Mouse (Mus musculus): Measurements from ENCODE around the gene Fbxo47. TPM values are rescaled to one million over a fixed set of nuclear protein-coding genes. Genes with fewer than 3 reads are reported as not detected.

Fbxo47 gene
- polyA plus RNA-seq, 1 experiment from 2014 or later = 0.45 TPM

DNA sequence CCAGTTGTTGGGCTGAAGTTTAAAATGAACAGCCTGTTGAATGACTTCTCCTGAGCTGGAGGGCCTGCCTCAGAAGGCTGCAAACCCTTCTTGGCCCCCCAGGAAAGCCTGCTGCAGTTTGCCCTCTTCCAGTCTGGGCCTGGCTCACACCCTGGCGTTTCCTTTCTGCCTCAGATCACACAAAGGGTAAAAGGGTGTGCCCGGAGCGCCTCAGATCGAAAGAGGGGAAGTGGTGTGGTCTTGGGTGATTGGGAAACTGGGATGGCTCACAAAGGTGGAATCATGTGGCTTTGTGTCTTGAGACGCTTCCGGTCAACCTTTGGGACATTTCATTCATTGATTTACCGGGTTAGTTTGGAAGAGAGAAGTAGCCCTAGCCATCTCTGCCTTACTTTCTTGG, 57.5 kb downstream of the Fbxo47 start:
- 0 out of 2 replicates have a peak overlapping the region, but pooled peaks have one; percentile 6 for H3K27ac ChIP-seq (ENCODE audit: low read length)
- H3K36me3 ChIP-seq (ENCODE audit: insufficient read depth, low read length) = peaks cover 33% of the 10 kb centered on the region
- H3K9me3 ChIP-seq (ENCODE audit: low read length) = no peaks in the 10 kb centered on the region
- peaks cover 27% of the 10 kb centered on the region; the same call in 1 of the 2 replicates for H3K4me1 ChIP-seq (ENCODE audit: insufficient read depth, low read length)
- H3K9ac ChIP-seq (replicated peaks; ENCODE audit: low read length) = no peak overlapping the region
- ATAC-seq (ENCODE audit: low FRiP score, low TSS enrichment) = no peak
- H3K27me3 ChIP-seq (ENCODE audit: insufficient read depth, low read length) = no peaks in the 10 kb centered on the region
- no peak overlapping the region for H3K4me2 ChIP-seq (replicated peaks; ENCODE audit: low read depth, low read length)
- no peak overlapping the region for H3K4me3 ChIP-seq (ENCODE audit: low read length)
- WGBS = 69% methylated on average over 7 of the region's 7 CpGs

DNA sequence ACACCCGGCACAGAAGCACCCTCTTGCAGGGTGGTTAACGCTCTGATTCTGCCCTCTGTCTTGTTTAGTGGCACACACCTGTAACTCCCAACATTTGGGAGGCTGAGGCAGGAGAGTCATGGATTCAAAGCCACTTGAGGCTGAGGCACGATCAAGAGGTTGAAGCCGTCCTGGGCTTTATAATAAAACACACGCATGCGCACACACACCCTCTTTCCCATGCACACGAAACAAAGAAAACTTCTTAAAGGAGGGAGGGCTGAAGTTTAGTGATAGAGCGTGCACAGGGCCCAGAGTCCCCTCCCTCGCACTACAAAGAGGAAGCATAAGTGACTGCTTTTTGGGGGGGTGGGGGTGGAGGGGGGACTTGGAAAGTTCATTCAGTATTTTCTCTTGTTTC, 58.0 kb downstream of the Fbxo47 start:
- ATAC-seq (ENCODE audit: low FRiP score, low TSS enrichment) = no peak
- H3K9me3 ChIP-seq (ENCODE audit: low read length) = no peaks in the 10 kb centered on the region
- 0 out of 2 replicates have a peak overlapping the region, but pooled peaks have one; percentile 6 for H3K27ac ChIP-seq (ENCODE audit: low read length)
- H3K4me3 ChIP-seq (ENCODE audit: low read length) = no peak overlapping the region
- H3K9ac ChIP-seq (replicated peaks; ENCODE audit: low read length) = no peak overlapping the region
- H3K36me3 ChIP-seq (ENCODE audit: insufficient read depth, low read length) = peaks cover 33% of the 10 kb centered on the region
- no peaks in the 10 kb centered on the region for H3K27me3 ChIP-seq (ENCODE audit: insufficient read depth, low read length)
- 79% methylated on average over 9 of the region's 9 CpGs for WGBS
- H3K4me1 ChIP-seq (ENCODE audit: insufficient read depth, low read length) = peaks cover 27% of the 10 kb centered on the region; the same call in 1 of the 2 replicates
- no peak overlapping the region for H3K4me2 ChIP-seq (replicated peaks; ENCODE audit: low read depth, low read length)

DNA sequence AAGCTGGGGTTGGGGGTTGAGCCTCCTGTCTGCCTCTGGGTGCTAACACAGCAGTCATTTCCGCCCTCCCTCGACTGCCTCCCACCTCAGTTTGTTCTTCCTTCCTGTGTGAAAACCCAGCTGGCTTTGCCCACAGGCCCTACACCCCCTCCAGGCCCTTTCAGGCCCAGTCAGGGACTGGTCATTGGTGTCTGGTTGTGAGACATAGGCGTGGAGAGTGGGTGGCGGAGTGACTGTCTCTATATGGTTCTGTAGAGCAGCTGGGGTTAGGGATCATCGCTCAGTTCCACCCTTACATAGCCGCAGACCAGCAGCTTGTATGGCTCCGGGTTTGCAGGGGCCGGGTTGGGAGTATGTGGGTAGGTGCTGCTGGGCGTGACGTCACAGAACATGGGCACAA, 58.7 kb downstream of the Fbxo47 start:
- peaks cover 27% of the 10 kb centered on the region; the same call in 1 of the 2 replicates for H3K4me1 ChIP-seq (ENCODE audit: insufficient read depth, low read length)
- H3K27me3 ChIP-seq (ENCODE audit: insufficient read depth, low read length) = no peaks in the 10 kb centered on the region
- WGBS = 73% methylated on average over 10 of the region's 10 CpGs
- ATAC-seq (ENCODE audit: low FRiP score, low TSS enrichment) = peak; percentile 33; the same call in 1 of the 2 replicates
- no peak overlapping the region; the same call in 1 of the 2 replicates for H3K27ac ChIP-seq (ENCODE audit: low read length)
- no peak overlapping the region for H3K9ac ChIP-seq (replicated peaks; ENCODE audit: low read length)
- peaks cover 33% of the 10 kb centered on the region for H3K36me3 ChIP-seq (ENCODE audit: insufficient read depth, low read length)
- no peak overlapping the region for H3K4me2 ChIP-seq (replicated peaks; ENCODE audit: low read depth, low read length)
- H3K9me3 ChIP-seq (ENCODE audit: low read length) = no peaks in the 10 kb centered on the region
- no peak overlapping the region for H3K4me3 ChIP-seq (ENCODE audit: low read length)

DNA sequence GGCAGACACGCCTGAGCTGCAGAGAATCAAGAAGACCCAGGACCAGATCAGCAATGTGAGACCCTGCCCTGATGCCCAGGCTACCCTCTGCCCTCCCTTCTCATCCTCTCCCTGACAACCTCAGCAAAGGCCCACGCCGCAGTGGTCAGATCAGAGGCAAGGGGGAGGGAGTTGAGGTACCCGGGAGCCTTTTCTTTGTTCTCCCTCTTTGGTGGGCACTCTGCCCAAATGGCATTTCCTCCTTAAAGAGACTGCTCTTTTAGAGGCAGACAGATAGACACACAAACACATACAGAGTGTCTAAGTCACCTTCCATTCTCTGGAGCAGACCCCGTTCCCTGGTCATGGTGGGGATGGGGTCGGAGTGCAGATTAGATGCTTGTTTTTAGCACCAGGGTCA, 59.1 kb downstream of the Fbxo47 start:
- Histone ChIP-seq H3K9me3 (ENCODE audit: low read length) (no peaks in the 10 kb centered on the region), H3K36me3 (ENCODE audit: insufficient read depth, low read length) (peaks cover 36% of the 10 kb centered on the region), H3K27me3 (ENCODE audit: insufficient read depth, low read length) (no peaks in the 10 kb centered on the region), H3K4me2 (replicated peaks; ENCODE audit: low read depth, low read length) (no peak overlapping the region), H3K4me1 (ENCODE audit: insufficient read depth, low read length) (peaks cover 29% of the 10 kb centered on the region; the same call in 1 of the 2 replicates), H3K27ac (ENCODE audit: low read length) (no peak overlapping the region; the same call in 1 of the 2 replicates), H3K9ac (replicated peaks; ENCODE audit: low read length) (no peak overlapping the region), H3K4me3 (ENCODE audit: low read length) (no peak overlapping the region)
- ATAC-seq (ENCODE audit: low FRiP score, low TSS enrichment) = no peak
- WGBS = 63% methylated on average over 6 of the region's 6 CpGs

DNA sequence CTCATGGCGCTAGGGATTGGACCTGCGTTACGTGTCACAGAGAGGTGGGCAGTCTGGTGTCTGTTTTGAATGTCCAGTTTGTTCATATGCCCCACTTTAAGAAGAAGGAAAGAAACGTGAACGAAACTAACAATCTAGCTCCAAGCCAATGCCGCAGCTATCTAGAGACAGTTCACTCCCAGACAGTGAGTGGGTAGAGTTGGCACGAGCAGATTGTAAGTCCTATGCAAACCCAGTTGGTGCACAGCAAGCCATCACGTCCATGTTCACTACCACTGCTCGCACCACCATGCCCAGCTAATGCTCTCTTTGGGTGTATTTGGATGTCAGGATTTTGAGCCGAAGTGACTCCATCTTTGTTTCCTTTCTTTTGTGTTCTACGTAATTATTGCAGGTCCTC, 59.8 kb downstream of the Fbxo47 start:
- no peak for ATAC-seq (ENCODE audit: low FRiP score, low TSS enrichment)
- Histone ChIP-seq H3K27ac (ENCODE audit: low read length) (no peak overlapping the region), H3K9me3 (ENCODE audit: low read length) (no peaks in the 10 kb centered on the region), H3K27me3 (ENCODE audit: insufficient read depth, low read length) (no peaks in the 10 kb centered on the region), H3K36me3 (ENCODE audit: insufficient read depth, low read length) (peaks cover 34% of the 10 kb centered on the region), H3K4me3 (ENCODE audit: low read length) (no peak overlapping the region), H3K4me2 (replicated peaks; ENCODE audit: low read depth, low read length) (no peak overlapping the region), H3K4me1 (ENCODE audit: insufficient read depth, low read length) (peaks cover 33% of the 10 kb centered on the region), H3K9ac (replicated peaks; ENCODE audit: low read length) (no peak overlapping the region)
- 97% methylated on average over 11 of the region's 11 CpGs for WGBS

DNA sequence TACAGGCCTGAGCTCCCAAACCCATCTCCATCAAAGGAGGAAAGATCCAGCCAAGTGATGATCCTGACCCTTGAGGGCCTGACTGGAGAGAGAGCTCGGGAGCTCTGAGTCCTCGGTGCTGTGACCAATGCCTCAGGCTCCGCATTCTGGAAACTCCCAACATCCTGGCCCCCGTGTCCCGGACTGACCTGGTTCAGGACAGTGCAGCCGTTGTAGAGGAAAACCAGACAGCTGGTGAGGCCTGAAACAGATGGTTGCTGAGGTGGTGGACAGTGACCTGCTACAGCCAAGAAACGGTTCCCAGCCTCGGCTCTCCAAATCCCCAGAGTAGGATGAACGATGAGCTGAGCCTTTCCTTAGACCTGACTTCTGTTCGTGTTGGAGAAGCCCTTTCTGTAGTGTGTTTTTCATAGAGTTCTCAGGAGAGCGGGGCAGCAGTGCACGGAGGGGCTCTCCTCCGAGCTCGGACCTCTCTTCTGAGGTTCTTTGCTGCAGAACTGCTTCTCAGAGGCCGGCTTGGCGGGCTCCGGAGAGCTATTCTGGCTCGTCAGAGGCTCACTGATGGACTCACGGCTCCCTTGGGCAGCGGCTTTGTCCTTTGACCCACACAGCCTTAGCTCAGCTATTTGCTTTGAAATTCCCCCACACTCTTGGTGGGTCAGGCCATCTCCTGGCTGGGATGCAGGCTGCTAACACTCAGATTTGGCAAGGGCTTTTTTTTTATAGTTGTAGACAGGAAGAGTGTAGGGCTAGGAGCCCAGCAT, 60.9 kb downstream of the Fbxo47 start:
- Histone ChIP-seq H3K27ac (ENCODE audit: low read length) (0 out of 2 replicates have a peak overlapping the region, but pooled peaks have one; percentile 1), H3K27me3 (ENCODE audit: insufficient read depth, low read length) (no peaks in the 10 kb centered on the region), H3K4me1 (ENCODE audit: insufficient read depth, low read length) (peaks cover 45% of the 10 kb centered on the region), H3K9ac (replicated peaks; ENCODE audit: low read length) (no peak overlapping the region), H3K4me2 (replicated peaks; ENCODE audit: low read depth, low read length) (no peak overlapping the region), H3K4me3 (ENCODE audit: low read length) (no peak overlapping the region), H3K36me3 (ENCODE audit: insufficient read depth, low read length) (peaks cover 33% of the 10 kb centered on the region), H3K9me3 (ENCODE audit: low read length) (no peaks in the 10 kb centered on the region)
- WGBS = 58% methylated on average over 20 of the region's 20 CpGs
- ATAC-seq (ENCODE audit: low FRiP score, low TSS enrichment) = 0 out of 2 replicates have a peak, but pooled peaks have one; percentile 39

DNA sequence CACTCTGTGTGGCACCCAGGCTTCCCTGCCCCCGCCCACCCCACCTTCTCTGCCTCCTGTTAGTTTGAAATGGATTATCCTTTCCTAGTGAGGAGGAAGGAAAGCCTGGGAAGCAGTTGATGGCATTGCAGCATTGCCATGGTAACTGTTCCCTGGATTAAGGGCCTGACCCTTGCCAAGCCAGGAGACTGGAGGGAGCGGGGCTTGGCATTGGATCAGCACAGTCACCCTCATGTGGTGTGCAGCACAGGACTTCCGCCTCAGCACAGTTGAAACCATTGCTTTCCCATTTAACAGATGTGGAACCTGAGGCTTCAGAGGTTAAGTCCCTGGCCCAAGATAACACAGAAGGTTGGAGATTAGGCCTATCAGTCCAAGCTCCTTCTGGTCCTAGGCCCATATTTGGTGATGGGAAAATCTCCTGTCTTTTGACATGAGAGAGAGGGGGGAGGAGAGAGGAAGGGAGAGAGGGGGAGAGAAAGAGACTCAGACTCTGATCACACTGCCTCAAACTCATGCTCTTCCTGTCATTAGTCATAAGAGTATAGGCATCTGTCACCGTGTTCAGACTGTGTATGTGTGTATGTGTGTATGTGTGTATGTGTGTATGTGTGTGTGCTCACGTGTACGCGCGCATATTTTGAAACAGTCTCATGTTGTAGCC, 62.4 kb downstream of the Fbxo47 start:
- WGBS = 91% methylated on average over 8 of the region's 8 CpGs
- no peaks in the 10 kb centered on the region for H3K27me3 ChIP-seq (ENCODE audit: insufficient read depth, low read length)
- H3K9ac ChIP-seq (replicated peaks; ENCODE audit: low read length) = no peak overlapping the region; the same call in 1 of the 2 replicates
- no peak for ATAC-seq (ENCODE audit: low FRiP score, low TSS enrichment)
- peaks cover 60% of the 10 kb centered on the region for H3K4me1 ChIP-seq (ENCODE audit: insufficient read depth, low read length)
- no peak overlapping the region for H3K4me2 ChIP-seq (replicated peaks; ENCODE audit: low read depth, low read length)
- H3K36me3 ChIP-seq (ENCODE audit: insufficient read depth, low read length) = peaks cover 37% of the 10 kb centered on the region; the same call in 1 of the 2 replicates
- 0 out of 2 replicates have a peak overlapping the region, but pooled peaks have one; percentile 4 for H3K27ac ChIP-seq (ENCODE audit: low read length)
- H3K4me3 ChIP-seq (ENCODE audit: low read length) = no peak overlapping the region
- no peaks in the 10 kb centered on the region for H3K9me3 ChIP-seq (ENCODE audit: low read length)

DNA sequence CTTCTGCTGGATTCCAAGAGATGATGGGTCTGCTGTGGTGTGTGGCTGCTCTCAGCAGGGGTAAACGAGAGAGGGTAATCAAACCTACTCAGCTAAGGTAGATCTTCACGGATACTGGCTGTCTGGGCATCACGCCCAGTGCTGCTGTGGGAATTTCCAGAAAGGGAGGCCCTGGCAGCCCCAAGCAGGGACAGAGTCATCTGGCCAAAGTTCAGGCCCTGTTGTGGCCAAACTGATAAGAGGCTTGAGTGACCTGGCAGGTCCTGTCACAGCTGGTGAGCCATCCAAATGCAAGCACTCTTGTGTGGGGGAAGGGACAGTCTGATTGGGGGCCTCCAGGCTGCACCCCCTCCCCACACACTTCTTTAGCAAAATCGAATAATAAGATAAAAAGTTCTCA, 63.1 kb downstream of the Fbxo47 start:
- Histone ChIP-seq H3K36me3 (ENCODE audit: insufficient read depth, low read length) (peaks cover 39% of the 10 kb centered on the region), H3K4me1 (ENCODE audit: insufficient read depth, low read length) (peaks cover 59% of the 10 kb centered on the region)
- WGBS = 69% methylated on average over 4 of the region's 4 CpGs

DNA sequence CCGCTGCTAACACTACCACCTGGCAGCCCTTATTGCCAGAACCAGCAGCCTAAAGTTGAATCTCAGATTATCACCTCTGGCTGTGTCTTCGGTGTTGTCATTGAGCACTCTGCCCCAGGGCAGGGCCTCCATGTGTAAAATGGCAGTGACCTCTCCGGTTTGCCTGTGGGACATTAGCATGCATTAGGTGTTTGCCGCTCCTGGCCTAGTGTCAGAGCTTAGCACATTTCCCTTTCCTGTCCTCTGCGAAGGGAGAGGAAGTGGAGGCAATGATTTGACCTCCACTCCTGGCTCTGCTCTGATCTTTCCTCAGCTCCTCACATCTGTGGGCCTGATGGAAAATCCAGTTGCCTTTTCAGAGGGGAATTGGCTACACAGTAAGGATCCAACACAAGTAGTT, 64.0 kb downstream of the Fbxo47 start:
- Histone ChIP-seq H3K27me3 (ENCODE audit: insufficient read depth, low read length) (no peaks in the 10 kb centered on the region), H3K4me3 (ENCODE audit: low read length) (no peak overlapping the region), H3K9ac (replicated peaks; ENCODE audit: low read length) (no peak overlapping the region), H3K27ac (ENCODE audit: low read length) (no peak overlapping the region), H3K4me2 (replicated peaks; ENCODE audit: low read depth, low read length) (no peak overlapping the region), H3K4me1 (ENCODE audit: insufficient read depth, low read length) (peaks cover 62% of the 10 kb centered on the region), H3K36me3 (ENCODE audit: insufficient read depth, low read length) (peaks cover 39% of the 10 kb centered on the region), H3K9me3 (ENCODE audit: low read length) (no peaks in the 10 kb centered on the region)
- ATAC-seq (ENCODE audit: low FRiP score, low TSS enrichment) = no peak
- WGBS = 67% methylated on average over 5 of the region's 5 CpGs

More for the DNA sequence above, 63.1 kb downstream of the Fbxo47 start:
- Histone ChIP-seq H3K9ac (replicated peaks; ENCODE audit: low read length) (no peak overlapping the region), H3K27me3 (ENCODE audit: insufficient read depth, low read length) (no peaks in the 10 kb centered on the region), H3K9me3 (ENCODE audit: low read length) (no peaks in the 10 kb centered on the region), H3K27ac (ENCODE audit: low read length) (0 out of 2 replicates have a peak overlapping the region, but pooled peaks have one; percentile 4), H3K4me3 (ENCODE audit: low read length) (no peak overlapping the region), H3K4me2 (replicated peaks; ENCODE audit: low read depth, low read length) (no peak overlapping the region)
- ATAC-seq (ENCODE audit: low FRiP score, low TSS enrichment) = no peak
